In the genomic region with DNA sequence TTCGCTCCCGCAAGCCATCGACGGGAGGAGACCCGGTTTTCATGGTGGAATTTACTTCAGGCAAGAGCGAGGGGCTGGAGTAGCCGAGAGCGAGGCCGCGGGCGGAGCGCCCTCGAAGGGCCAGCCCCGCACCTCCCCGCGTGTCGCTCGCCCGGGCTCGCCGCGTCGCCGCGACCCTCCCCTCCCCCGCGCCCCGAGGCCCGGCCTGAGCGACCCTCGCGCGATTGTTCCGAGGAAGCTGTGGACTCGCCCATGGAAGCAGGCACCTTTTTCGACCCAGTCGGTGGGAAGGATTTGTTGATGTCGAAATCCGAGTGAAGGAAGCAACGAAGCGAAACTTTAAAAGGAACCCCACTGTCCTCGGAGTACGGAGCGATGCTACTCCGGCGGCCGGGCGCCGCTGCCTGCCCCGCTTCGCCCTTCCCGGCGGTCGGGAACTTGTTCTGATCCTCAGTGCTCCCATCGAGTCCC, we compare ENCODE assay signal across 7 mouse cellular contexts. TPM values are rescaled to one million over a fixed set of nuclear protein-coding genes. Genes with fewer than 3 reads are reported as not detected.
A peak's percentile ranks its signal among the peaks of the same experiment; 100 is the strongest.
DNase-seq lines count a peak whose midpoint lies in the region; ATAC-seq and TF ChIP-seq lines count a peak whose summit lies in the region.

No protein-coding gene starts in this region.

- H3K4me1 ChIP-seq in E14TG2a.4 (replicated peaks; ENCODE audit: low read depth, low read length) = peaks cover 21% of the 10 kb centered on the region
- H3K4me1 ChIP-seq in embryonic facial prominence, embryonic 14.5 days (ENCODE audit: control insufficient read depth, insufficient read depth, low read length) = peaks cover 14% of the 10 kb centered on the region
- H3K4me1 ChIP-seq in heart, embryonic 13.5 days = peaks cover 16% of the 10 kb centered on the region
- no peaks in the 10 kb centered on the region for H3K4me1 ChIP-seq in lung, postnatal 0 days (ENCODE audit: insufficient read depth, low read depth, low read length)

- peak overlapping the region; percentile 92 for H3K4me3 ChIP-seq in E14TG2a.4 (replicated peaks; ENCODE audit: low read length)
- peak overlapping the region; percentile 92 for H3K4me3 ChIP-seq in embryonic facial prominence, embryonic 14.5 days (ENCODE audit: low read depth, low read length)
- H3K4me3 ChIP-seq in heart, embryonic 13.5 days = peak overlapping the region; percentile 84
- H3K4me3 ChIP-seq in lung, postnatal 0 days (ENCODE audit: low read depth, low read length) = peak overlapping the region; percentile 86

- TF ChIP-seq EP300 in lung, postnatal 0 days (IDR thresholded peaks at IDR 0.05) = no peak

- peak; percentile 81 for DNase-seq in adrenal gland, adult 2 months
- DNase-seq in embryonic facial prominence, embryonic 14.5 days (ENCODE audit: low spot score) = peak; percentile 70
- peak; percentile 69 for DNase-seq in kidney, postnatal 14 days
- DNase-seq in lung, postnatal 0 days (ENCODE audit: low spot score) = peak; percentile 79
- DNase-seq in retina, embryonic 14.5 days (ENCODE audit: low spot score) = peak; percentile 64

- TF ChIP-seq CTCF in E14TG2a.4 (conservative IDR thresholded peaks at IDR 0.05; ENCODE audit: low read length) = no peak
- no peak for TF ChIP-seq CTCF in lung, postnatal 0 days (IDR thresholded peaks at IDR 0.05)

- peak overlapping the region; percentile 96 for H3K9ac ChIP-seq in embryonic facial prominence, embryonic 14.5 days (ENCODE audit: low read depth, low read length)
- H3K9ac ChIP-seq in heart, embryonic 13.5 days = peak overlapping the region; percentile 98
- peak overlapping the region; percentile 92 for H3K9ac ChIP-seq in lung, postnatal 0 days (replicated peaks; ENCODE audit: low read depth)

- H3K9me3 ChIP-seq in E14TG2a.4 (ENCODE audit: low read length) = no peaks in the 10 kb centered on the region
- H3K9me3 ChIP-seq in embryonic facial prominence, embryonic 14.5 days (ENCODE audit: control insufficient read depth, low read length) = no peaks in the 10 kb centered on the region
- no peaks in the 10 kb centered on the region for H3K9me3 ChIP-seq in heart, embryonic 13.5 days
- no peaks in the 10 kb centered on the region for H3K9me3 ChIP-seq in lung, postnatal 0 days (ENCODE audit: low read length)

- under 1% methylated on average over 21 of the region's 55 CpGs for WGBS in embryonic facial prominence, embryonic 14.5 days
- 0% methylated on average over 55 of the region's 55 CpGs for WGBS in heart, embryonic 13.5 days
- 5% methylated on average over 31 of the region's 55 CpGs for WGBS in lung, postnatal 0 days

- peak overlapping the region; percentile 99 for H3K27ac ChIP-seq in embryonic facial prominence, embryonic 14.5 days (replicated peaks; ENCODE audit: low read depth, low read length)
- peak overlapping the region; percentile 99 for H3K27ac ChIP-seq in heart, embryonic 13.5 days (replicated peaks)
- peak overlapping the region; percentile 99 for H3K27ac ChIP-seq in lung, postnatal 0 days (ENCODE audit: low read length)

- H3K4me2 ChIP-seq in embryonic facial prominence, embryonic 14.5 days (ENCODE audit: low read depth, low read length) = peak overlapping the region; percentile 83
- H3K4me2 ChIP-seq in heart, embryonic 13.5 days = peak overlapping the region; percentile 92
- H3K4me2 ChIP-seq in lung, postnatal 0 days (replicated peaks; ENCODE audit: low read depth, low read length) = peak overlapping the region; percentile 80

- H3K27me3 ChIP-seq in E14TG2a.4 (ENCODE audit: insufficient read depth, low read length) = peaks cover 12% of the 10 kb centered on the region
- H3K27me3 ChIP-seq in embryonic facial prominence, embryonic 14.5 days (replicated peaks; ENCODE audit: control insufficient read depth, insufficient read depth, low read length) = no peaks in the 10 kb centered on the region
- H3K27me3 ChIP-seq in heart, embryonic 13.5 days (replicated peaks) = no peaks in the 10 kb centered on the region
- H3K27me3 ChIP-seq in lung, postnatal 0 days (replicated peaks; ENCODE audit: insufficient read depth, low read length) = no peaks in the 10 kb centered on the region

- peak; percentile 62 for ATAC-seq in embryonic facial prominence, embryonic 14.5 days (ENCODE audit: low read depth)
- ATAC-seq in heart, embryonic 13.5 days (ENCODE audit: extremely low read depth, insufficient number of reproducible peaks, low FRiP score, low TSS enrichment) = peak; percentile 55
- peak; percentile 65 for ATAC-seq in lung, postnatal 0 days

- peaks cover 3% of the 10 kb centered on the region; the same call in 1 of the 2 replicates for H3K36me3 ChIP-seq in E14TG2a.4 (ENCODE audit: insufficient read depth, low read length)
- H3K36me3 ChIP-seq in embryonic facial prominence, embryonic 14.5 days (ENCODE audit: control insufficient read depth, insufficient read depth, low read length) = no peaks in the 10 kb centered on the region
- H3K36me3 ChIP-seq in heart, embryonic 13.5 days = peaks cover 7% of the 10 kb centered on the region
- no peaks in the 10 kb centered on the region for H3K36me3 ChIP-seq in lung, postnatal 0 days (ENCODE audit: insufficient read depth, low read length)

RNA-seq across cellular contexts. Expression of a gene that starts 0.6 kb away (rescaled TPM):
- total RNA-seq in adrenal gland, adult 2 months (2021) = 10 to 100 TPM; 47.6 to 71.5 TPM
- polyA plus RNA-seq in adrenal gland, adult 2 months (2012; rRNA removed) = 4.2 and 7.3 TPM in 2 replicates
- polyA plus RNA-seq in embryonic facial prominence, embryonic 14.5 days (2014; fragmentation: Nextera tagmentation; extraction: Ambion mirVana) = 13.9 and 15.4 TPM in 2 replicates
- 6.1 TPM in 2 replicates for polyA plus RNA-seq in heart, embryonic 13.5 days (2015; fragmentation: Nextera tagmentation; extraction: Ambion mirVana)
- polyA plus RNA-seq in lung, postnatal 0 days (2015; fragmentation: Nextera tagmentation; extraction: Ambion mirVana) = 17.9 and 22.2 TPM in 2 replicates

Comparison
In these comparisons a context has a peak if more than half of its experiments do, and no peak if none do; other contexts are left out.
1. Peak in every context shown above with its lines: DNase-seq, ATAC-seq, H3K4me3 ChIP-seq and H3K27ac ChIP-seq.